In genomic region chr4:8954356-8954914, GRCm38 (mm10) we compare ENCODE assay signal across 8 mouse cellular contexts.
DNase-seq lines count a peak whose midpoint lies in the region; ATAC-seq lines count a peak whose summit lies in the region.

No protein-coding gene starts in this region.

- peak; percentile 54 for ATAC-seq in hindbrain, embryonic 15.5 days (ENCODE audit: low FRiP score, low read depth)
- peak; percentile 56 for ATAC-seq in liver, embryonic 12.5 days
- ATAC-seq in neural tube, embryonic 12.5 days (ENCODE audit: low FRiP score, low read depth) = peak; percentile 22; the same call in 1 of the 2 replicates
- no peak for ATAC-seq in megakaryocyte progenitor cell, adult 5-6 weeks (replicated peaks; ENCODE audit: poor library complexity)

- H3K4me1 ChIP-seq in hindbrain, embryonic 15.5 days (replicated peaks) = peaks cover 28% of the 10 kb centered on the region
- H3K4me1 ChIP-seq in liver, embryonic 12.5 days = 0 out of 2 replicates have a peak, but pooled peaks cover 12% of the 10 kb centered on the region
- H3K4me1 ChIP-seq in neural tube, embryonic 12.5 days = peaks cover 54% of the 10 kb centered on the region

- peak overlapping the region; percentile 14; the same call in 1 of the 2 replicates for H3K27ac ChIP-seq in hindbrain, embryonic 15.5 days (replicated peaks)
- H3K27ac ChIP-seq in liver, embryonic 12.5 days = no peak overlapping the region
- no peak overlapping the region for H3K27ac ChIP-seq in neural tube, embryonic 12.5 days

- 15% methylated on average over 10 of the region's 10 CpGs for WGBS in hindbrain, embryonic 15.5 days
- 33% methylated on average over 10 of the region's 10 CpGs for WGBS in liver, embryonic 12.5 days (ENCODE audit: insufficient replicate concordance)
- 19% methylated on average over 10 of the region's 10 CpGs for WGBS in neural tube, embryonic 12.5 days

- no peak overlapping the region for H3K4me3 ChIP-seq in hindbrain, embryonic 15.5 days
- 0 out of 2 replicates have a peak overlapping the region, but pooled peaks have one; percentile 0 for H3K4me3 ChIP-seq in liver, embryonic 12.5 days
- no peak overlapping the region for H3K4me3 ChIP-seq in neural tube, embryonic 12.5 days

- DNase-seq in R1 (ENCODE audit: low read depth, low spot score) = peak; percentile 29
- DNase-seq in cerebellum, adult 8-10 months = peak; percentile 52
- peak; percentile 70 to 78 for DNase-seq in gastrocnemius, adult 8-10 months (ENCODE audit: low spot score in 2 of 2)
- DNase-seq in layer of hippocampus, postnatal 25 days (ENCODE audit: extremely low spot score in 1 of 2, low spot score in 1 of 2) = no peak

- H3K9me3 ChIP-seq in hindbrain, embryonic 15.5 days = no peaks in the 10 kb centered on the region
- no peaks in the 10 kb centered on the region for H3K9me3 ChIP-seq in liver, embryonic 12.5 days (replicated peaks)
- no peaks in the 10 kb centered on the region for H3K9me3 ChIP-seq in neural tube, embryonic 12.5 days

- no peak overlapping the region for H3K9ac ChIP-seq in hindbrain, embryonic 15.5 days
- H3K9ac ChIP-seq in liver, embryonic 12.5 days = no peak overlapping the region
- no peak overlapping the region for H3K9ac ChIP-seq in neural tube, embryonic 12.5 days

- H3K27me3 ChIP-seq in hindbrain, embryonic 15.5 days = no peaks in the 10 kb centered on the region
- H3K27me3 ChIP-seq in liver, embryonic 12.5 days (replicated peaks) = no peaks in the 10 kb centered on the region
- H3K27me3 ChIP-seq in neural tube, embryonic 12.5 days (replicated peaks) = no peaks in the 10 kb centered on the region

- no peaks in the 10 kb centered on the region for H3K36me3 ChIP-seq in hindbrain, embryonic 15.5 days
- H3K36me3 ChIP-seq in liver, embryonic 12.5 days = no peaks in the 10 kb centered on the region
- no peaks in the 10 kb centered on the region for H3K36me3 ChIP-seq in neural tube, embryonic 12.5 days

- peak overlapping the region; percentile 20; the same call in 1 of the 2 replicates for H3K4me2 ChIP-seq in hindbrain, embryonic 15.5 days
- H3K4me2 ChIP-seq in liver, embryonic 12.5 days = peak overlapping the region; percentile 40
- H3K4me2 ChIP-seq in neural tube, embryonic 12.5 days (replicated peaks) = peak overlapping the region; percentile 24; the same call in 1 of the 2 replicates

Comparison
In these comparisons a context has a peak if more than half of its experiments do, and no peak if none do; other contexts are left out.
1. DNase-seq: peak in R1 (single experiment), cerebellum, adult 8-10 months (single experiment) and gastrocnemius, adult 8-10 months (2 of 2); none in layer of hippocampus, postnatal 25 days (0 of 2).
2. Peak in every context shown above with its lines, with median percentiles within 50 percentile points of each other: H3K4me2 ChIP-seq.